ENCODE assay signal across 12 mouse cellular contexts in genomic region chr17:72976258-72977231, GRCm38 (mm10). TPM values are rescaled to one million over a fixed set of nuclear protein-coding genes. Genes with fewer than 3 reads are reported as not detected.
DNase-seq lines count a peak whose midpoint lies in the region; ATAC-seq and TF ChIP-seq lines count a peak whose summit lies in the region.
"Had no signal": no experiment of that assay in that cellular context is flagged by ENCODE, and none has a peak within 500 bp of the region (broad histone marks: within the 10 kb centered on the region; RNA-seq: fewer than 3 reads in every experiment).

No protein-coding gene starts in this region.

- H3K36me3 ChIP-seq in heart, embryonic 15.5 days: no peaks in the 10 kb centered on the region
- no peaks in the 10 kb centered on the region for H3K36me3 ChIP-seq in liver, postnatal 0 days (replicated peaks; ENCODE audit: insufficient read depth, low read length)
- H3K36me3 ChIP-seq: embryonic facial prominence, embryonic 15.5 days; stomach, embryonic 15.5 days had no signal

- peak; percentile 89 for ATAC-seq in heart, embryonic 15.5 days (replicated peaks; ENCODE audit: insufficient number of reproducible peaks, insufficient read depth, low FRiP score, low read depth)
- ATAC-seq in liver, postnatal 0 days: no peak
- ATAC-seq: inflammation-experienced regulatory T-cells, adult 6 months had no signal

- 26% methylated on average over 11 of the region's 11 CpGs for whole genome bisulfite sequencing in heart, embryonic 15.5 days
- WGBS in liver, postnatal 0 days (ENCODE audit: insufficient replicate concordance): 47% methylated on average over 11 of the region's 11 CpGs

- peak overlapping the region; percentile 94 for H3K27ac ChIP-seq in heart, embryonic 15.5 days
- H3K27ac ChIP-seq in liver, postnatal 0 days (ENCODE audit: low read depth): no peak overlapping the region
- H3K27ac ChIP-seq: embryonic facial prominence, embryonic 15.5 days; macrophage; stomach, embryonic 15.5 days had no signal

- no peaks in the 10 kb centered on the region for H3K9me3 ChIP-seq in heart, embryonic 15.5 days (replicated peaks)
- H3K9me3 ChIP-seq in liver, postnatal 0 days (ENCODE audit: low read length): no peaks in the 10 kb centered on the region
- H3K9me3 ChIP-seq: embryonic facial prominence, embryonic 15.5 days; stomach, embryonic 15.5 days had no signal

- DNase-seq in ovary, adult 18-20 months (ENCODE audit: low spot score): peak; percentile 13
- DNase-seq in ovary, postnatal 10 days (ENCODE audit: low spot score): no peak
- no peak for DNase-seq in liver, postnatal 0 days
- peak; percentile 66 for DNase-seq in testis, postnatal 14 days (ENCODE audit: low spot score)
- no peak for DNase-seq in cerebellum, adult 11 months
- DNase-seq in cerebellum, adult 9-10 months: no peak
- DNase-seq in spleen, adult 12 weeks (ENCODE audit: low spot score): no peak

- TF ChIP-seq EP300 in liver, postnatal 0 days (IDR thresholded peaks at IDR 0.05; ENCODE audit: low read depth): 0 out of 2 replicates have a peak, but pooled peaks have one; percentile 31

- H3K4me1 ChIP-seq in heart, embryonic 15.5 days (replicated peaks): peaks cover 46% of the 10 kb centered on the region
- H3K4me1 ChIP-seq in liver, postnatal 0 days (ENCODE audit: insufficient read depth): no peaks in the 10 kb centered on the region
- H3K4me1 ChIP-seq: embryonic facial prominence, embryonic 15.5 days had no signal

- no peak overlapping the region for H3K4me3 ChIP-seq in heart, embryonic 15.5 days
- H3K4me3 ChIP-seq in liver, postnatal 0 days (ENCODE audit: low read depth, low read length): no peak overlapping the region
- H3K4me3 ChIP-seq: embryonic facial prominence, embryonic 15.5 days; stomach, embryonic 15.5 days had no signal

- peak overlapping the region; percentile 36 for H3K4me2 ChIP-seq in heart, embryonic 15.5 days
- H3K4me2 ChIP-seq in liver, postnatal 0 days (ENCODE audit: low read depth, low read length): no peak overlapping the region
- H3K4me2 ChIP-seq: embryonic facial prominence, embryonic 15.5 days; stomach, embryonic 15.5 days had no signal

- no peaks in the 10 kb centered on the region for H3K27me3 ChIP-seq in heart, embryonic 15.5 days
- no peaks in the 10 kb centered on the region for H3K27me3 ChIP-seq in liver, postnatal 0 days (ENCODE audit: insufficient read depth, low read length)
- H3K27me3 ChIP-seq: embryonic facial prominence, embryonic 15.5 days; stomach, embryonic 15.5 days had no signal

- peak overlapping the region; percentile 29; the same call in 1 of the 2 replicates for H3K9ac ChIP-seq in heart, embryonic 15.5 days
- no peak overlapping the region for H3K9ac ChIP-seq in liver, postnatal 0 days (replicated peaks)
- H3K9ac ChIP-seq: embryonic facial prominence, embryonic 15.5 days; stomach, embryonic 15.5 days had no signal

- no peak for TF ChIP-seq CTCF in liver, postnatal 0 days (IDR thresholded peaks at IDR 0.05; ENCODE audit: low read depth)

RNA-seq across cellular contexts. Expression of gene Lbh, which starts 58.4 kb away (rescaled TPM):
- 23.2 and 29.0 TPM in 2 replicates for polyA plus RNA-seq in heart, embryonic 15.5 days (2015; fragmentation: Nextera tagmentation; extraction: Ambion mirVana)
- polyA plus RNA-seq in liver, postnatal 0 days (2015; fragmentation: Nextera tagmentation; extraction: Ambion mirVana): 0.79 and 0.94 TPM in 2 replicates

Comparison
In these comparisons a context has a peak if more than half of its experiments do, and no peak if none do; other contexts are left out.
1. DNase-seq: peak in ovary, adult 18-20 months (single experiment) and testis, postnatal 14 days (single experiment); none in ovary, postnatal 10 days (single experiment), liver, postnatal 0 days (single experiment), cerebellum, adult 11 months (single experiment), cerebellum, adult 9-10 months (single experiment) and spleen, adult 12 weeks (single experiment).
2. RNA of gene Lbh, which starts 58.4 kb away (polyA plus RNA-seq): 23.2 to 29.0 TPM in heart, embryonic 15.5 days; 0.79 to 0.94 TPM in liver, postnatal 0 days; every median in the first group is over 10 times any median in the second.